Mouse (Mus musculus): ENCODE results near the gene Trp53.
"Not testable (repeated sequence)": the region's sequence is repeated elsewhere in the genome, so short reads cannot be mapped to it uniquely, and the experiment has no call there.

The Trp53 gene

DNA sequence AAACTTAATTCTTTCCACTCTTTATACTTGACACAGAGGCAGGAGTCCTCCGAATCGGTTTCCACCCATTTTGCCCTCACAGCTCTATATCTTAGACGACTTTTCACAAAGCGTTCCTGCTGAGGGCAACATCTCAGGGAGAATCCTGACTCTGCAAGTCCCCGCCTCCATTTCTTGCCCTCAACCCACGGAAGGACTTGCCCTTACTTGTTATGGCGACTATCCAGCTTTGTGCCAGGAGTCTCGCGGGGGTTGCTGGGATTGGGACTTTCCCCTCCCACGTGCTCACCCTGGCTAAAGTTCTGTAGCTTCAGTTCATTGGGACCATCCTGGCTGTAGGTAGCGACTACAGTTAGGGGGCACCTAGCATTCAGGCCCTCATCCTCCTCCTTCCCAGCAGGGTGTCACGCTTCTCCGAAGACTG is at the start of gene Trp53, which contains the start of gene Wrap53:
TSS of gene Trp53 (plus strand) at position 269 of the 424 bp plus-strand sequence.
TSS of gene Wrap53 (minus strand) at position 165 of the 424 bp plus-strand sequence.
- in situ Hi-C loops (cut with MboI, MseI) = loop anchor here (5.0 kb wide), 1 partner anchor 92 kb away; the partner anchor contains the start of gene Eif4a1

DNA sequence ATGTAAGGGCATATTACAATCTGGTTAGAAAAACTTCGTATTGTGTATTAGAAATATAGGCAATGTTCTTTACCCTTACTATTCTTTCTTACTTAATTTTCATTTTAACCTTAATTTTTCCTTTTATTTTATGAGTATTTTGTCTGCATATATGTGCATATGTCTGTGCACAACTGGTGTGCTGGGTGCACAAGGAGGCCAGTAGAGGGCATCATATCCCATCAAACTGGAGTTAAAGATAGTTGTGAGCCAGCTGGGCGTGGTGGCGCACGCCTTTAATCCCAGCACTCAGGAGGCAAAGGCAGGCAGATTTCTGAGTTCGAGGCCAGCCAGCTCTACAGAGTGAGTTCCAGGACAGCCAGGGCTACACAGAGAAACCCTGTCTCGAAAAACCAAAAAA is 49.4 kb upstream of the Trp53 start:
- in situ Hi-C loops (cut with MboI, MseI) = not testable (repeated sequence)

DNA sequence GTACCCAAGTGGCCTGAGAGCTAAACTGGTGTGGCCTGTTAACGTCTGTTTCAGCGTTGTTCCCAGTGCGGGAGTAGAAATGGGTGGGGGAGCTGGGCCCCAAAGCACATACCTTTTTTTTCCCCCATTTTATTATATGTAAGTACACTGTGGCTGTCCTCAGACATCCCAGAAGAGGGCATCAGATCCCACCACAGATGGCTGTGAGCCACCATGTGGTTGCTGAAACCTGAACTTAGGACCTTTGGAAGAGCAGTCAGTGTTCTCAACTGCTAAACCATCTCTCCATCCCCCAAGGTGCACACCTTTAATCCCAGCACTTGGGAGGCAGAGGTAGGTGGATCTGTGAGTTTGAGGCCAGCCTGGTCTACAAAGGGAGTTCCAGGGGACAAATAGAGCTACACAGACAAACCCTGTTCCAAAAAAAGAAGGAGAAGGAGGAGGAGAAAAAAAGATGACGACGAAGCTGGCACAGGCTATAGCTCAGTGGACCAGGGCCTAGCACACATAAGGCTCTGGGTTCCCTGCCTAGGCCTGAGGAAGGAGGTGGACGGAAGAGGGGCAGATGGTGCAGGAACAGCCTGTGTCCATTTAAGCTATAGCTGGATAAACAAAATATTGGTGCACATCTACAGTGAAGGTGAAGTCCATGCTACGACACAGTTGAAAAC is 47.5 kb upstream of the Trp53 start:
- in situ Hi-C loops (cut with MboI, MseI) = no loop called here

DNA sequence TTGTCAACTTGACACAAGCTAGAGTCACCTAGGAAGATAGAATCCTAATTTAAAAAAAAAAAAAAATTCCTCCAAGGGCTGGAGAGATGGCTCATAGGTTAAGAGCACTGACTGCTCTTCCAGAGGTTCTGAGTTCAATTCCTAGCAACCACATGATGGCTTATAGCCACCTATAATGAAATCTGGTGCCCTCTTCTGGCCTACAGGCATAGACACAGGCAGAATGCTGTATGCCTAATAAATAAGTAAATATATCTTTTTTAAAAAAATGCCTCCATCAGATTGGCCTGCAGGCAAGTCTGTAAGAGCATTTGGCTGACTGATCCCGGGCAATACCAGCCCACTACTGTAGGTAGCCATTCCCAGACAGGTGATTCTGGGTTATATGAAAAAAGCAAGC is 45.2 kb upstream of the Trp53 start:
- in situ Hi-C loops (cut with MboI, MseI) = no loop called here

DNA sequence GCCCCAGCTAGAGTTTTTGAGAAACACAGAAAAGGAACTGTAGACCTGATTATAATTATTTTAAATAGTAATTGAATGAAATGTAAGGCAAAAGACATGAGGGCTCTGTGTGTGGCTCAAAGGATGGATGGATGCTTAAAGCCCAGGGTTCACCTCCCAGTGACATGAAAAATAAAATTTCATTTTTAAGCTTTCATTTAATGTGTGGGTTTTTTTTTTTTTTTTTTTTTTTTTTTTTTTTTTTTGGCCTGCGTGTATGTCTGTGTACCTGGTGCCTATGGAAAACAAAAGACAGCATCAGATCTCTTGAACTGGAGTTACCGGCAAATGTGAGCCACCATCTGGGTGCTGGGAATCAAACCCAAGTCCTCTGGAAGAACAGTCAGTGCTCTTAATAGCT is 39.5 kb upstream of the Trp53 start:
- in situ Hi-C loops (cut with MboI, MseI) = no loop called here

DNA sequence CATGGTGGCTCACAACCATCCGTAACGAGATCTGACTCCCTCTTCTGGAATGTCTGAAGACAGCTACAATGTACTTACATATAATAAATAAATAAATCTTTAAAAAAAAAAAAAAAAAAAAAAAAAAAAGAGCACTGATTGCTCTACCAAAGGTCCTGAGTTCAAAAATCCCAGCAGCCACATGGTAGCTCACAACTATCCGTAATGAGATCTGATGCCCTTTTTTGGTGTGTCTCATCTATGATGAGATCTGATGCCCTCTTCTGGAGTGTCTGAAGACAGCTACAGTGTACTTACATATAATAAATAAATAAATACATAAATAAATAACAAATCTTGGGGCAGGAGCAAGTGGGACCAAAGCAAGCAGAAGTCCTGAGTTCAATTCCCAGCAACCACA is 38.4 kb upstream of the Trp53 start:
- in situ Hi-C loops (cut with MboI, MseI) = not testable (repeated sequence)

DNA sequence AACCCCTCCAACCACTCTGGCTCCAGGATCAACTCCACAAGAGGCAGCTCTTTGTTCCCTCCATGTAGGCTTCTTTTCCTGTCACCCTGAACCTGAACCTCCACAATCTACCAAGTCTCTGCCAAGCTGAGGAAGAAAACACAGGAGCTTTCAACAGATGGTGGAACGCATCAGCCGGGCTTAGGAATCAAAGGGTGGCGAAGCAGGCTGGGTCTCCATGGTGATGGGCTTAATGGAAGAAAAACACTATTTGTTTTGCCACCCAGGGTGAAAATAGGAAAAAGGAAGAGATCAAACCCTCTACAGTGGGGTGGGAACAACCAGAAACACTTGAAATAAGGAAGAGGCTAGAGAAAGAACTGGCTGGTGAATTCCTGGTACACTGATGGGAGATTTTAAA is 36.6 kb upstream of the Trp53 start:
- in situ Hi-C loops (cut with MboI, MseI) = no loop called here

DNA sequence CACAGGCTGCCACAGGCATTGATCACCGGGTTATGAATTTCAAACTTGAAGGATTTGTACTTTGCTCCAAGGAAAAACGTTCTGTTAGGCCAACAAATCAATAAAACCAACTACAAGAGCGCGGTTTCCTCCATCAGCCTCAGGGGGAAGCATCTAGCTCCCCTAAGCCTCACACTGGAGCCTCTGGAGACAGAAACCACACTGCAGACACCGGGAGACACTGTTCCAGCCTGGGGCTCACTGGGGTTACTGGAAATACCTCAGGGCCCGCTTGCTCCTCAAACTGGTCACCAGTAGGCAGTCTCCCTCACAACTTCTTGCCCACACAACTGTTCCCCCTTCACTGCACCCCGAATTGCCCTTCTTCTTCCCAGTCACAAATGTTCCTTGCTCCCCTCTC is 34.2 kb upstream of the Trp53 start:
- in situ Hi-C loops (cut with MboI, MseI) = no loop called here

DNA sequence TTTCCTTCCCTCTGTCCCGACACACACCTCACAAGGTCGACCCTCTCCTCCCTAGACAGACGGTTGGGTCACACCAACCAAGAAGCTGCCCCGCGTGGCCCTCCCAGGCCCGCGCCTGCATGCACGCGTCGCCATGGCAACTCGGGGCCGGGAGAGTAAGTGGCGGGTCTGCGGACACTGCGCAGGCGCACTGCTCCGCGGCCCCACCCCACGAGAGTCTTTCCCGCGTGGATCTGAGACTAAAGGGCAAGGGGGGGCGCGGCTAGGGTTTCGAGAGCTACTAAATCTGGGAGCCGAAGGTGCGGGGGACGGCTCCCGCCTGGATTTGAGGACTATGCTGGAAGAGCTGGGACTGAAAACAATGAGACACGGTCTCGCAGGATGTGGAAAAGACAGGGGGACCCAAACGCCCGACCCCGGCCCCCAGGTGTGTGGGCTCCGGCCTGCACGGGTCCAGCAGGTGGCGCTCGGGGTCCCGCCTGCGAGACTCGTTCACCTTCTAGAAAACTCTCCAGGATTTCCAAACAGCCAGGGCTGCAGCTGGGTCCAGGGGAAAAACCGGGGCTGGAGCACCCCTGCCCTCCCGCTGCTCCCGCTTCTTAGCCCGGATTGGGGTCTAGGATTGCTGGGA is 33.6 kb upstream of the Trp53 start:
- in situ Hi-C loops (cut with MboI, MseI) = no loop called here

DNA sequence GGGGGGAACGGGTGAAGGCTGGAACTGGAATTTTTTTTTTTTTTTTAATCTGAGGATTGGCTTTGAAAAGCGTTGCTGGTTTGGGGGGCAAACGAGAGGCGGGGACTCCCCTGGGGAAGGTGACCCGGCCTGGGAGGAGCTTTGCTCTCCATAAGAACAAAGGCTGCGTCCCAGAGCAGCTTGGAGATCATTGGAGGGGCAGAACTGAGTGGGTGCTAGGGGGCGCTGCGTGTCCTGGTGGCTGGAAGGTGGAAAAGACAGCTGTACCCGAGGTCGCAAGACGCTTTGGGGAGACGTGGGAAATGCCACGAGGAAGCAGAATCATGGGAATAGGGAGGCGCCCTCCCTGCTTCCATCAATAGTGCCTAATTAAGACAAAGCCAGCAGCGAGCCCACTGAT is 33.1 kb upstream of the Trp53 start:
- in situ Hi-C loops (cut with MboI, MseI) = no loop called here

DNA sequence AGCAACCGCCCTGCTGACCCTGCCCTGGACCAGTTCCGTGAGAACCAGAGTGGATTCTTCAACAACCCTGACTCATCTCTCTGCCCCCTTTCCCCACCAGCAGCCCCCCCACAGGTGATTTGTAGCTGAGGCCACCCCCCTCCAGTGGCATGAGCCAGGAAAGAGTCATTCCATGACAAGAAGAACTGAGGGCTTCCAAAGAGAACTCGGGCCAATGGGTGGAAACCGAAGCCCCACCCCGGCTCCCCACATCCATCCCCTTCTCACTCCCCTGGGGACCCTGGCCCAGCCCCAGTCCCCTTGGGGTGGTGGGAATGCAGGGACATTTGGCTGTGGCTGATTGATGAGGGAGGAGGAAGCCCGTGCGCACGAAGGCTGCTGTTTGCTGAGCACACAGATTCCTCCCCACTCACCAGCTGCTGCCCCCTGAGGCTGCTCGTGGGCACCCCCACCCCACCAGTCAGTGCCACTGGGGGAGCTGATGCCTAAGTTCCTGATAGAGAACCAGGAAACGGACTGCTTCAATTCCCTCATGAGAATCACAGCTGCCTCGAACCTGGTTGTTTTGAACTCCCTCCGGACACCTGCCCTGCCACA is 31.0 kb upstream of the Trp53 start, which contains the start of gene Dnah2:
TSS of gene Dnah2 (minus strand) at position 51 of the 597 bp plus-strand sequence.
- in situ Hi-C loops (cut with MboI, MseI) = no loop called here

DNA sequence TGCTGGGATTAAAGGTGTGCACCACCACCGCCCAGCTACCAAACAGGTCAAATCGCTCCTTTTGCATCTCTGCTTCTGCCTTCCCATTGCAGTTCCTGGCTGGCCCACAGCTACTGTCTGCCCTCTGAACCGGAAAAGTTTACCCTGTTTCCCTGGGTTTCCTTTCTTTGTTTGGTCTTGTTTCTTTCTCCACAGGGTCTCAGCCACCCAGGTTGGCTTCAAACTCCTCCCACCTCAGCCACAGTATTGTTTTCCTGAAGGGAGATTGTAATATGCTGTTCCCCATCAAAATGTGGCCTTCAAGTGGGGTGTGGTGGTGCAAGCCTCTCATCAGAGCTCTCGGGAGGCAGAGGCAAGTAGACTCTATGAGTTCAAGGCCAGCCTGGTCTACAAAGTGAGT is 28.8 kb upstream of the Trp53 start:
- in situ Hi-C loops (cut with MboI, MseI) = no loop called here

DNA sequence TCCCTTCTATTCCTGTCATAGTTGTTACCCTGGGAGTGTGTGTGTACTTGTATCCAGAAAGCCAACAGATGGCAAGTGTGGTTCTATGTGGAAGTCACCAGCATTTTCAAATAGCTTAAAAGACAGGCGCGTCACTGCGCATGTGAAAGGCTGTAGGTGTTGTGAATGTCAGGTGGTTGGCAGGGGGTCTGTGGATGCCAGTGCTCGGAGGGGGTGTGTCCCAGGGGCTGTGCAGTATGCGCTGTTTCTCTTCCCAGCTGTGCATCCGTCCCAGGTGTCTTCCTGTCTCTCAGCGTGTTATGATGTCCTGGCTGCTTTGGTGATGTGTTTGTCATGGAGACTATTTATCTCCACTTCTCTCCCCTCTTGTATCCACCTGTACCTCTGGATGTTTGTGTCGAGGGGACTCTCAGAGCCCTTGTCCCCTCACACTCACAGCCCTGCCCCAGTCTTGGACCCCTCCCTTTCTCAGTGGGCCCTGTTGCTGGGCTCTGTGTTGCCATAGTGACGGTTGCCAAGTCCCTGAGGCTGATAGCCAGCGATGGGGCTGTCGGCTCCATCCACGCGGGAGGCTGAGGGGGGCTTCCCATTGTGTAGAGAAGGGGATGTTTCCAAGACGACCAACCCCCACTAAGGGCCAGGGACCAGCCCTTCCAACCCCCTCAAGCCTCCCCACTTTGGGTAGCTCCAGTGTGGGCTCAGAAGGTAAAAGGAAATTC is 27.4 kb upstream of the Trp53 start:
- in situ Hi-C loops (cut with MboI, MseI) = no loop called here

DNA sequence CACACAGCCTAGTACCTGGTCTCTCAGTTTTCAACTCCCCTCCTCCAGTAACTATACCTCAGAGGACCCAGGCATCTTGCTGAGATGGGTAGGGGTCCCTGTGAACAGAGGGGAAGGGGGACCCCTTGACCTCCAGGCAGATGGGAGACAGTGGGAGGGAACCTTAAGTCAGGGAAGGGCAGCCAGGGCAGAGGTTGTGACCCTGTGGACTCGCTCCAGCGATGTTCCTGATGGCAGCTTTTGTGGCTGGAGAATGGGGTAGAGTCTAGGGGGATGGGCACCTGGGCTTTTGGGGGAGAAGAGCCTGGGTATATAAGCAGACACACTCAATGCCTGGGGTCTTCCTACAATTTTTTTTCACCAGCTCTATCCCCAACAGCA is 26.8 kb upstream of the Trp53 start:
- in situ Hi-C loops (cut with MboI, MseI) = no loop called here

DNA sequence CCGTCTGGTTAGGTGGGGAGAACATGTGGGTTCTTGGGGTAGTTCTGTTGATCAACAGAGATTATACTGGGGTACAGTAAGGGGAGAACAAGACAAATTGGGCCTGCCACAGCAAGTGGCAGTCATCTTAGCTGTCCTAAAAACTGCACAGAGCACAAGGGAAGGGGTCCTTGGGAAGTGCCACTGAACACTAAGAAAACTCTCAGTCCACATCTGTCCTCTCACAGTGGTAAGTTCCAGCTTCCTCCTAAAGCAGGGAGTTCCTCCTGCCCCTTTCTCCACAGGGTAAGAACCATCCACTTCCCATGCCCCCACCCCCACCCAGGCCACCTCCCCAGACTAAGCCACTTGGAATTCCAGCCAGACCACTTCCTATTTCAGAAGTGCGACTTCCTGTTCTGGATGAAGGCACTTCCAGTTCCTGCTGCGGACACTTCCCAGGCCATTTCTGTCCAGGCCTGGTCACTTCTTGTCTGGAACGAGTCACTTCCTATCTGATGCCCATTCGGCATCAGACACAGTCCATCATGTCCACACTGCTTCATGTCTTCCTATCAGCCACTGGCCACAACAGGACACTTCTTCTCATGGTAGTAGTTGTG is 25.5 kb upstream of the Trp53 start:
- in situ Hi-C loops (cut with MboI, MseI) = no loop called here

DNA sequence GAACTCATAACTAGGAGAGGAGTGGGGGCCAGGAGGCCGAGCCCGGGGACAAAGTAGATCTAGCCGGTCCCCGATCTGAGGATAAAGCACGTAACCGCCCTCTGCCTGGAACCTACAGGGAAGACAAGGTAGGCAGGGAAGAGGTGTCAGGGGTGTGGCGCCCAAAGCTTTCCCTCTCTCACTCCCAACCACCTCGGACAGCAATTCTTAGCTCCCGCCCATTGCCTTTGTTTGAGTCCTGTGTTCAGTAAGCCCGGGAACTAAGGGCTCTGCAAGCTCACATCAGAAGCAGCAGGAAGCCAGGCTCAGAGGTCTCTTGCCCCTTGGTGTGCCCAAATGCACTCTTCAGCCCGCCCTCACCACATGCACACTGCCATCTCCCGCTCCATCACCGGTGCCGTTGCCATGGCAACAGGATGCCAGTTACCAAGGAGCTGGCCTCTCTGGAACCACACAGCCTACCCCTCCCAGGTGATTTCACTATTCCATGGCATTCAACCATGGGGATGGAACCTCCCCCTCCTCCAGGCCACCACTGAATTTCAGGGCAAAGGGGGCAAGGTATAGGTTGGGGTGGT is 22.7 kb upstream of the Trp53 start:
- in situ Hi-C loops (cut with MboI, MseI) = no loop called here

DNA sequence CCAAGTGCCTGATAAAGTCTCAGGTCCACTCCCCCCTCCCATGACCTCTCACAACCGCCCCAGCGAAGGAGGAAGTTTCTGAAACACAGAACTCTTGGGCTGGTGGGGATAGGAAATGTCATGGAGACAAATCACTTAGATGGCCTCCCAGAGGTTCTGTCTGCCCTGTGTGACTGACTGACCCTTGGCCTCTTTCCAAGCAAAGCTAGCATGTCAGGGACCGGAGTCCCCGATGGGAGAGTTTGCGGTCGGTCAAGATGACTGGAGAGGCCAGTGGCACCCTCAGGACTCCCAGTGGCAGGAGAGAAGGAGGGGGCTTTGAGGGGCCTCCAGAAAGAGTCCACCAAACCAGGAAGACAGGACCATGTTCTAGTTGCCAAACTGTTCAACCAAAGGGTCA is 21.4 kb upstream of the Trp53 start:
- in situ Hi-C loops (cut with MboI, MseI) = no loop called here

DNA sequence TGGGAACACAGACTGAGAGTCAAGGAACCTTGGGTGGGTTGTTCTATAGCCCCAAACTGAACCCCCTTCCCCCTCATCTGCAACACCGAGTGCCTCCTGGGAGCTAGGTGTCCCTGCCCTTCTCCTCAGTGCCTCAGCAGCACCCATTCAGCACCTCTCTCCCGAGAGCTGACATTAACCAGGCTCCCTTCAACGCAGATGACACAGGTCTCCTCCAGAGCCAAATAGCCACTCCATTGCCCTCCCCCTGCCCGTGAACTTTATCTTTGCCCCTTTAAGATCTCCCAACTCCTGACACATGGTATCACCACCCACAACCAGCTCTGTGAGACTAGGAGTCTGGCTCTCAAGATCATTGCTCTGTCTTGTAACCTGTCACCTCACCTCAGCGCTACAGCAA is 21.0 kb upstream of the Trp53 start:
- in situ Hi-C loops (cut with MboI, MseI) = no loop called here

DNA sequence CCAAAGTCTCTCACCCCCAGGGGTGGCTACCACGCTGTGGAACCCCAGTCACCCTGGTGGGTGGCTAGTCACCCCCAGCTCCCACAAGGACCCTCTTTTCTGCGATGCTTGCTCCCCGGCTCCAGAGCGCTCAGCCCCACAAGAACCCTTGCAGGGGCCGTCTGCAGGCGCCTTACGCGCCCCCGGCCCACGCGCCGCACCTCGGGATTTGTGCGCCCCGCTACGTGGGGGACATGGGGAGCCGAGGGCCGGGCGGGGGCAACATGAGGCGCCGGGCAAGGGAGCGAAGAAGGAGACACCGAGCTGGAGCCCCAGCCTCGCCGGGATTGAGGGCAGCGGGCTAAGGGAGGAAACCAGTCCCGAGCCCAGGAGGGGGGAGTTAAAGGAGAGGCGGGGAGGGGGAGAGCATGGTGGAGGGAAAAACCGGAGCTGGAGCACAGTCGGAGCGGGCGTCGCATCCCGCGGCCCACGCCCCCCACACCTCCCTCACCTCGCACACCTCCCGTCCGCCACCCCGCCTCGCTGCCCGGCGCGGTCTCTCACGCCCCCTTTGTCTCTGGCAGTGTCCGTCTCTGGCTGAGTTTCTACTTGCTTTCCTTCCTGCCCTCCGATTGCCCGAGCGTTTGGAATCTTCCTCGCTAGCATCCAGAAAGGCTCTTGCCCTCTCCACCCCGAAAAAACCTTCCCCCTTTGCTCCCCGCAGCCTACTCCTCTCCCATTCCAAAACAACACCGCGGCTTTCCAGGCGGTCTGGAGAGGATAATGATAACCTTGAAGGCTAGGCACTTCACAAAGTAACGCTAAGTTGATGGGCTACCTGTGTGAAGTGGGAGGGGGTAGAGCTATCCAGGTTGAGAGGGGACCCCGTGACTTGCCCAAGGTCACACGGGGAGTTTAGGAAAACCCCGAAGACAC is 20.1 kb upstream of the Trp53 start, which contains the start of gene Efnb3:
TSS of gene Efnb3 (minus strand) at position 355 of the 915 bp plus-strand sequence.
- in situ Hi-C loops (cut with MboI, MseI) = no loop called here
